Mouse (Mus musculus) spleen, postnatal 36 days (tissue): ENCODE data around the gene Strc.
A peak's percentile ranks its signal among the peaks of the same experiment; 100 is the strongest.
"Not testable (repeated sequence)": the region's sequence is repeated elsewhere in the genome, so short reads cannot be mapped to it uniquely, and the experiment has no call there.

Experiments used
- DNase-seq, 2 experiments: peaks; one replicate each; pipeline ENCODE4 v3.0.0; 2022; ENCODE audit warnings: low spot score in 2 of 2, mixed read lengths in 1 of 2

Strc gene

GRCm38 (mm10) chr2:121386961-121387575, at the start of gene Strc:
Gene Strc, minus strand, starts transcription at chr2:121387168.
- DNase-seq = not testable (repeated sequence)

DNA sequence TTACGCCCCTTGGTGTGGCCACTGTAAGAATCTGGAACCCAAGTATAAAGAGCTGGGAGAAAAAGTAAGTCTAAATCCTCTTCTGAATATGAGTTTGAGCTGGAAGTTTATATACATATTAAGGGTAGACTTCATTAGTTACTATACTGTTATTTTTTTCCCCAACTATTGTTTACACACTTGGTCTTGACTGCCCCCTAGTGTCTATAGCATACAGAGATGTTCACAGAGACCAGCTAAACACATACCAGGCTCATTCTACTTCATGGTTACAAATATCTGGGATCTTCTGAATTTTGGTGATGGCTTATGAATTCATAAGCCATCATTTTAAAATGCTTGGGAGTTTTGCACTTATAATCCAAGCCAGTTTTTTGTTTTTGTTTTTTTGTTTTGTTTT, 47.9 kb upstream of the Strc start:
- DNase-seq = peak in 1 of 2 experiments; percentile 43

DNA sequence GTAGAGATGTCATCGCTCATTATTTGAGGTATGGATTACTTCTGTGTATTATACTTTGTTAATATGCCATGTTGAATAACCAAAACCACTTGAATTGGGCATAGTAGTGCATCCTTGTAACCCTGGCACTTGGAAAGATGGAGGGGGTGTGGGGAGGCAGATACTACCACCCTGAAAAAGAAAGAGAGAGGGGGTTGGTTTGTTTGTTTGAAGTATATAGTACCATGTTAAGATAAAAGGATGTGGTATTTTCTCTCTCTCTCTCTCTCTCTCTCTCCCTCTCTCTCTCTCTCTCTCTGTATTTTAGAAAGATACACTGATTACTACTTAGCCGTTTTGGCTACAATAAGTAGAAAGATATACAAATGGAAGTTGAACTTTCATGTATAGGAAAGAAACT, 38.9 kb upstream of the Strc start:
- DNase-seq = no peak

- no peak for DNase-seq
These were observed 36.2 kb upstream of the Strc start for GRCm38 (mm10) chr2:121423166-121423565.

DNA sequence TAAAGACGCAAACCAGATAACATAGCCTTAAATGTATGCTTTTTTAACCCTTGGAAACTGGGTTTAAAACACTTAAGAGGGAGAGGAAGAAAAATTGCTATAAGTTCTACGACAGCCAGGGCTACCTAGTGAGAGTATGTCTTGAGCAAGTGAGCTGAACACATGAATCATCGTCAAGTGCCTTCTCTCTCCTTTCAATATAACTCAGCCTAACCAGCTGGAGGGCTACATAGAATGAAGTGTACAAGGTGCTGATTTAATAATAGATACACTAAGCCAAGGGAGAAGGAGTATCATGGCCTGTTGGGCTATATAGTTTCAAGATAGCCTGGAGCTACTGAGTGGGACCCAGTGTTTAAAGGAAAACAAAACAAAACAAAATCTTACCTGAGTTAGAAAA, 31.5 kb upstream of the Strc start:
- DNase-seq = no peak

- DNase-seq = no peak
These were observed 29.4 kb upstream of the Strc start for GRCm38 (mm10) chr2:121416356-121416755.

DNA sequence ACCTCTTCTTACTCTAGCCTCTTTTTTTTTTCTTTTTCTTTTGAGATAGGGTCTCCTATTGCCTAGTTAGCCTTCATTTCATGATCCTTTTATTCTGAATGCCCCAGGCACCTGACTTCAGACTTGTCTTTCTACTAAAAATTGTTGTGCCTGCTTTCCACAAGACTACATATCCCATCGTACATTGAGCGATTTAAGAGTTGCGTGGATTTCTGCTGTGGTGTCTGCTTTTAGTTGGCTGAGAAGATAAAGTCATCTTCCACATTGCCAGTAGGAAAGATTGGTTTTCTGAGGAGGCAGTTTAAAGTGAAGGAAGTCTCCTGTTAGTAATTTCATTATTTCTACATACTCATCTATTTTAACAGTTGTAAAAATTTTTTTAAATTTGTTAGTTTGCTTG, 28.6 kb upstream of the Strc start:
- DNase-seq = no peak

GRCm38 (mm10) chr2:121415103-121415502, 28.1 kb upstream of the Strc start:
- DNase-seq = no peak

GRCm38 (mm10) chr2:121414139-121414685, 27.2 kb upstream of the Strc start:
- DNase-seq = peak; percentile 39 to 40

- DNase-seq = peak; percentile 96 to 97
These were observed 26.5 kb upstream of the Strc start, which contains the start of the genes Pdia3 and Catsper2 for GRCm38 (mm10) chr2:121413387-121414042. Gene Pdia3, plus strand, starts transcription at chr2:121413775. Gene Catsper2, minus strand, starts transcription at chr2:121413792.

GRCm38 (mm10) chr2:121412843-121413386, 25.9 kb upstream of the Strc start:
- peak; percentile 2 to 18 for DNase-seq

DNA sequence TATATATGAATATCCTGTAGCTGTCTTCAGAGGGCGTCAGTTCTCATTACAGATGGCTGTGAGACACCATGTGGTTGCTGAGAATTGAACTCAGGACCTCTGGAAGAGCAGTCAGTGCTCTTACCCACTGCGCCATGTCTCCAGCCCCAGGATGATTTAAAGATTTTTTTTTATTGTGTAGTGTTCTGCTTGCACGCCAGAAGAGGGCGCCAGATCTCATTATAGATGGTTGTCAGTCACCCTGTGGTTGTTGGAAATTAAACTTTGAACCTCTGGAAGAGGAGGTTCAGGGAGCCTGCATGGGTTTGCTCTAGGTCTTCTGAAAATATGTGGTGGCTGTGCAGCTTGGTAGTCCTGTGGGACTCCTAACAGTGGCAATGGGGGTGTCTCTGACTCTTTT, 21.2 kb upstream of the Strc start:
- peak; percentile 36 to 45 for DNase-seq

- DNase-seq = no peak
These were observed 16.3 kb upstream of the Strc start for GRCm38 (mm10) chr2:121403296-121403695.

DNA sequence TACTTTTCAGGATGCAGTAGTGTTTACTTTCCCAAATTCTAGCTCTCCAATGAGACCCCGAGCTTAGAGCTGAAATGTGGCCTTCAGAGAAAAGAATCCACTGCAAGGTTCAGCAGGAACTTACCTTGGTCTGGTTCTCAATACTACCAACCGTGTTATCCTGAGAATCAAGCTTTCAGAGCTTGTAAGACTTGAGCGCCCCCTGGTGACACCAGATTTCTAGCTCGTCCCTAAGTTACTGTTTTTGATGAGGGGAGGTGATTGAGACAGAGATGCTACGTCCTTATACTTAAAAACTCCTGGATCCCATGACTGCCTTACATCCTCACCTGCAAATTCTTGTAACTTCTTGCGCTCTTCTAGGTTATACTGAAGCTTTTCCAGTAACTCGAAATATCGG, 9.7 kb upstream of the Strc start:
- peak; percentile 49 to 64 for DNase-seq

DNA sequence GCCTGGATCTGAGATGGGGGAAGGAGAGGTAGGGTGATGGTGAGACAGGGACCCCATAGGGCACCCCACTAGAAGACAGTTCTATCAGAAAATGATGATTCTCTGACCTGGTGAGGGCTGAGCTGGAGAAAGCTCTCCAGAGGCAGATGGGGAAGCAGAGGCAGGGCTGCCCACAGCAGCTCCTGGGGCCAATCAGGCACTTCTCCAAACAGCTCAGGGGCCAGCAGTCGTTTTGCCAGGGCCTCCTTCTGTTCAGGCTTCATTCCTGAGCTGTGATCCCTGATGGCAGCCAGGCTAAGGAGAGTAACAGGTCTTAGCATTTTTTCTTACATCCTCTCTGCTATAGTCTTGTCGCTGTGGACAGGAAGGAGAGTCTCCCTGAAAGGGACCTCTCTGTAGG, 12.2 kb downstream of the Strc start:
- DNase-seq = no peak

- DNase-seq = no peak
These were observed 14.7 kb downstream of the Strc start for GRCm38 (mm10) chr2:121372266-121372665.

DNA sequence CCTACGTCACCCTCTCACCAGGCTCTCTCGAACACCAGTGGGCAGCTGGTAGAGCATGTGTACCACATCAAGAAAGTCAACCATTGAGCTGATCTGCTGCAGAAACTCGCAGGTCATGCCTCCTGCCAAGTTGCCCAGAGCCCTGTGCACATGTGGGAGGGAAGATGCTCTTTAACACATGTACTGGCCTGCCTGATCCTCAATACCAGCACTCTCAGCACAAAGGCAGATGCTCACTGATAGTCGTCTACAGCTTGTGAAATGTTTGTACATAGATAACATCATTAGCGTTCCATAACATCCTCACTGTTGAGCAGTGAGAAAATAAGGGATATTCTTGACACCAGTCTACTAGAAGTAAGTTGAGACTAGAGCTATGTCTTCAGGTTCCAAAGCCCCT, 16.0 kb downstream of the Strc start:
- no peak for DNase-seq

DNA sequence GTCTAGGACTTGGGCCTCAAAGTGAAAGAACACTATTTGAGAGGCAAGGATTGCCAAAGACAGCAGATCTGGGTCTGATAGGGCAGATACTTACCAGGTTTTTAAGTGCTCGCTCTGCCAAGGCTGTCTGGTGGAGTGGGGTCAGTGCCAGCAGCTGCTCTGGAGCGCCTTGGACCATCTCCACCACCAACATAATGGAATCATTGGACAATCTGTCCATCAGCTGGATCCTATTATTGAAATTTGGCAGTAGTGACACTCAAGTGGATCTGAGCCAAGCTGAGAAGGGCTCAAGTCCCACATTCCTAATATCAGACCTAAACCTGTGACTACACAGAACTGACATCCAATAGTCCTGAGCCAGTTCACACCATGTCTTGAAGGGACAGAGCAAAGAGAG, 18.1 kb downstream of the Strc start:
- DNase-seq = no peak

GRCm38 (mm10) chr2:121363656-121364055, 23.3 kb downstream of the Strc start:
- DNase-seq = no peak

- no peak for DNase-seq
These were observed 27.5 kb downstream of the Strc start for GRCm38 (mm10) chr2:121359461-121359860.

DNA sequence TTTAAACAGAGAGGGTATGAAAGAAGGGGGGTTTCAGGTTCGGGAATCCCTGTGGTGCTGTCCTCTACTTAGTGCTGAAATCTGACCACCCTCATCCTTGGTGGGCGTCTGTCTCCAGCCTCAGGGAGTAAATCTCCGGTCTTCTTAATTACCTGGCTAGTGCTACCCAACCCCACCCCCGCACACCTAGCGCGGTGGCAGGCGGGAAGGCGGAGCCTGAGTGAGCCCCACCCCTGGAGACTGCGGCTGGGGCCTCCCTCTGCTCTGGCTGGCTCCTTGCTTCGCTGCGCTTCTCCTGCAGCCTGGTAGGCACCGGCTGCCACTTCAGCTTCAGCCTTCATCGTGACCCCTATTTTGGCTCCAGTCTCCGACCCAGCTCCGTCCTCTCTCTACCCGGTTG, 28.6 kb downstream of the Strc start:
- DNase-seq = peak; percentile 13 to 18

- DNase-seq = no peak
These were observed 29.0 kb downstream of the Strc start for GRCm38 (mm10) chr2:121357961-121358360.

- no peak for DNase-seq
These were observed 29.5 kb downstream of the Strc start, which contains the start of gene Ckmt1 for GRCm38 (mm10) chr2:121357494-121357893. Gene Ckmt1, plus strand, starts transcription at chr2:121357714.
